Mouse (Mus musculus) liver, embryonic 12.5 days (tissue): ENCODE data around the gene Gm28043. TPM values are rescaled to one million over a fixed set of nuclear protein-coding genes. Genes with fewer than 3 reads are reported as not detected.

Source experiments
- ATAC-seq: fragments of 200-750 bp; cut with Nextera tagmentation; 2 replicates; pipeline ENCODE4 v1.8.0; 2017; ENCODE audit warnings: moderate number of reproducible peaks, mild to moderate bottlenecking, moderate library complexity
- H3K27ac ChIP-seq: fragments of 300-500 bp; sonication (generic); 2 replicates; pipeline ENCODE4 v1.5.1; 2016; ENCODE audit warnings: mild to moderate bottlenecking
- H3K27me3 ChIP-seq: fragments of 300-500 bp; sonication (generic); replicated peaks from 2 replicates; pipeline ENCODE4 v1.6.1; 2016; ENCODE audit warnings: mild to moderate bottlenecking, moderate library complexity
- H3K36me3 ChIP-seq: fragments of 300-500 bp; sonication (generic); 2 replicates; pipeline ENCODE4 v1.6.1; 2016; ENCODE audit warnings: mild to moderate bottlenecking, moderate library complexity
- H3K4me1 ChIP-seq: fragments of 300-500 bp; sonication (generic); 2 replicates; pipeline ENCODE4 v1.6.1; 2016
- H3K4me2 ChIP-seq: fragments of 300-500 bp; sonication (generic); 2 replicates; pipeline ENCODE4 v1.6.1; 2016; ENCODE audit warnings: mild to moderate bottlenecking, moderate library complexity
- H3K4me3 ChIP-seq: fragments of 300-500 bp; sonication (generic); 2 replicates; pipeline ENCODE4 v1.5.1; 2016; ENCODE audit warnings: mild to moderate bottlenecking, moderate library complexity
- H3K9ac ChIP-seq: fragments of 300-500 bp; sonication (generic); 2 replicates; pipeline ENCODE4 v1.6.1; 2016; ENCODE audit warnings: mild to moderate bottlenecking, moderate library complexity
- H3K9me3 ChIP-seq: fragments of 300-500 bp; sonication (generic); replicated peaks from 2 replicates; pipeline ENCODE4 v1.6.1; 2016; ENCODE audit warnings: mild to moderate bottlenecking, moderate library complexity
- WGBS: fragments of 180-500 bp; shearing (Covaris S2); methylation state at CpG from one replicate; pipeline ENCODE4 v1.1.7; 2016; ENCODE audit not compliant: insufficient replicate concordance; 5-methylcytosine and 5-hydroxymethylcytosine counted together
- polyA plus RNA-seq: library from polyadenylated mRNA; unstranded; fragments of >200 nt; fragmentation: Nextera tagmentation; extraction: Ambion mirVana; gene quantifications from 2 replicates; pipeline ENCODE4 v1.2.1, GENCODE M21; 2016

Gene Gm28043
- polyA plus RNA-seq: 1.6 and 1.7 TPM in 2 replicates

DNA sequence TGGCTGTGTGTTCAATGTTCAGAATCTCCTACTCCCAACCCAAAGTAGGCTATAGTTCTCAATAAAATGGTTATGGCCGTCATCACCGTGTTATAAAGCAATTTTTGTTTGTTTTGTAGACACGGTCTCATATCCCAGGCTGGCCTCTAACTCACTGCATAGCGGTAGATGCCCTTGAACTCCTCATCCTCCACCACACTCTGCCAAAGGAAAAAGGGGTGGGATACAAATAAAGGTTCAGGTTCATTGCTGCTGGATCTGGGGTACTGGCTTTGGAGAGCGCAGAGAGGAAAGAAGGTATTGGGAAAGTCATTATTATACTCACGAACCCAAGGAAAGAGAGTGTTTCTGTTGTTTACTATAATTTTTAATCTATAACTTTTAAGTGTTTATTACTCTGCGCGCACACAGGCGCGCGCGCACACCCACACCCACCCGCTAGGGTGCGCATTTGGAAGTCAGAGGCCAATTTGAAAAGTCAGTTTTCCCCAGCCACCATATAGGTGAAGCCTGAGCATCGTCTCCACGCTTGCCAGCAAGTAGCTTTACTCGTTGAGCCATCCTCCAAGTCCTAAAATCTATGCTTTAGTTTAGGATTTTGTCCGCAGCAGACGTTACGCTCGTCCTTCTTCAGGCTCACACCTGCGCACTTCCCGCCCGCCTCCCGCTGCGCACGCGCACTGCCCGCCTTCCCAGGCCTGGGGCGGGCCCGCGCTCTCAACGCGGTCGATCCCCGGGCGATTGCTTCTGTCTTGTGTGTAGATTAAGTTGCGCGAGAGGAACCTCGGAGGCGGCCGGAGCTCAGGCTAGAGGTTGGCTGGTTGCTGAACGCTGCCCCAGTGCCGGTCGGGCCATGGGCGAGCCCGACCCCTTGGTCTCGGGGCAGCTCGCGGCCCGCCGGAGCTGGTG lies at the start of gene Gm28043, which contains the start of gene Rnf8:
Gene Gm28043 (plus strand): TSS at position 762 of the 909 bp plus-strand sequence.
Gene Rnf8 (plus strand): TSS at position 676 of the 909 bp plus-strand sequence.
- H3K27me3 ChIP-seq: no peaks in the 10 kb centered on the region; the same call in 1 of the 2 replicates
- peaks cover 35% of the 10 kb centered on the region for H3K4me1 ChIP-seq
- peak; percentile 93 for ATAC-seq

DNA sequence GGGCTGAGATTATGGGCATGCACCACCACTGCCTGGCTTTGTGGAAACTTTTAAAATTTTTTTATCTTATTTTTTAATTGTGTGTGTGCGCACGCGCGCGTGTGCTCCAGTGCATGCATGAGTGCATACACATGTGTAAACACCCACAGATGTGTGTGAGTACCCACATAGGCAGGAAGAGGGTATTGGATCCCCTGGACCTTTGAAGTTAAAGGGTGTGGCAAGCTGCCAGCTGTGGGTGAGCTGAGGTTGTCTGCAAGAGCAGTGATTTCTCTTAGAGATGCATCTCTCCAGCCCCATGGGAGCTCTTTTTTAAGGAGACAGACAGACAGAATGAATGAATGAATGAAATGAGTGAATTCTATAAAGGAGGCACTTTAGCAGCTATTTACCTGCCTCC lies 49.2 kb upstream of the Gm28043 start:
- ATAC-seq: no peak
- no peak overlapping the region for H3K4me3 ChIP-seq
- H3K36me3 ChIP-seq: peaks cover 42% of the 10 kb centered on the region
- no peak overlapping the region for H3K27ac ChIP-seq
- H3K9ac ChIP-seq: no peak overlapping the region
- no peaks in the 10 kb centered on the region for H3K27me3 ChIP-seq
- WGBS: 98% methylated on average over 5 of the region's 5 CpGs
- H3K9me3 ChIP-seq: no peaks in the 10 kb centered on the region
- H3K4me2 ChIP-seq: no peak overlapping the region
- no peaks in the 10 kb centered on the region for H3K4me1 ChIP-seq

More for the DNA sequence above, at the start of gene Gm28043, which contains the start of gene Rnf8:
- WGBS: 2% methylated on average over 52 of the region's 52 CpGs
- Histone ChIP-seq H3K4me2 (peak within 1 kb of the TSS; percentile 93), H3K9ac (peak within 1 kb of the TSS; percentile 99), H3K4me3 (peak within 1 kb of the TSS; percentile 98), H3K9me3 (no peaks in the 10 kb centered on the region), H3K27ac (peak within 1 kb of the TSS; percentile 95), H3K36me3 (peaks cover 24% of the 10 kb centered on the region)

DNA sequence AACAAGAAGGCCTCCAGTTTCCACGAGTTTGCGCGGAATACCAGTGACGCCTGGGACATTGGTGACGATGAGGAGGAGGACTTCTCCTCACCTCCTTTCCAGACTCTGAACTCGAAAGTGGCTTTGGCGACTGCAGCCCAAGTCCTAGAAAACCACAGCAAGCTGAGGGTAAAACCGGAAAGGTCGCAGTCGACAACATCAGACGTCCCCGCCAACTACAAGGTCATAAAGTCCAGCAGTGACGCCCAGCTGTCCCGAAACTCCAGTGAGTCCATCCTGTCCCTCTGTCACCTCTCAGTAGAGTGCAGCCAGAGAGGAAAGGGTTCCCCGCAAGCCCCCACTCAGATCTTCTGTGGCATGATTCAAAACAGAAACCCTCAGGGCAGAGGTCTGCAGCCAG lies 46.2 kb upstream of the Gm28043 start:
- Histone ChIP-seq H3K27ac (no peak overlapping the region), H3K4me2 (no peak overlapping the region), H3K4me3 (no peak overlapping the region), H3K27me3 (no peaks in the 10 kb centered on the region), H3K9ac (no peak overlapping the region), H3K9me3 (no peaks in the 10 kb centered on the region), H3K4me1 (no peaks in the 10 kb centered on the region), H3K36me3 (peaks cover 70% of the 10 kb centered on the region)
- no peak for ATAC-seq
- 88% methylated on average over 15 of the region's 15 CpGs for WGBS

DNA sequence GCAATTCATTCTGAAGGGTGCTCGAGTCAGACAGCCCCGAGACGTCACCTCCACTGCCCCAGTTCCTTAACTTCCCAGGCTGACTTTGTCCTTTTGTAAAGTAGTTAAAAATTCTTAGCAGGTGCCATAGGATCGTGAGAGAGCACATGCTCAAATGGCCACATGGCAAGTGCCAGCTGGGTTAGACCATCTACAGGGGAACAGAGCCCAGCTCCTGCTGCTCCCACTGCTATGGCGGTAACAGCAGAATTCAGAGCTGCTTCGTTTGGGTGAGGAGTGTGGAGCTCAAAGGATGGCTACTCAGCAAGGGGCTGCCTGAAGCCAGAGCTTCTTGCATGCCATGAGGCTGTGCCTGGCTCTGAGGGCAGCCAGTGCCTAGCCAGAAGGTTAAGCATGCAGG lies 44.8 kb upstream of the Gm28043 start:
- Histone ChIP-seq H3K4me3 (no peak overlapping the region), H3K4me1 (no peaks in the 10 kb centered on the region), H3K9ac (no peak overlapping the region), H3K36me3 (peaks cover 76% of the 10 kb centered on the region), H3K4me2 (no peak overlapping the region), H3K9me3 (no peaks in the 10 kb centered on the region), H3K27me3 (no peaks in the 10 kb centered on the region), H3K27ac (no peak overlapping the region)
- no peak for ATAC-seq
- WGBS: 79% methylated on average over 6 of the region's 6 CpGs

DNA sequence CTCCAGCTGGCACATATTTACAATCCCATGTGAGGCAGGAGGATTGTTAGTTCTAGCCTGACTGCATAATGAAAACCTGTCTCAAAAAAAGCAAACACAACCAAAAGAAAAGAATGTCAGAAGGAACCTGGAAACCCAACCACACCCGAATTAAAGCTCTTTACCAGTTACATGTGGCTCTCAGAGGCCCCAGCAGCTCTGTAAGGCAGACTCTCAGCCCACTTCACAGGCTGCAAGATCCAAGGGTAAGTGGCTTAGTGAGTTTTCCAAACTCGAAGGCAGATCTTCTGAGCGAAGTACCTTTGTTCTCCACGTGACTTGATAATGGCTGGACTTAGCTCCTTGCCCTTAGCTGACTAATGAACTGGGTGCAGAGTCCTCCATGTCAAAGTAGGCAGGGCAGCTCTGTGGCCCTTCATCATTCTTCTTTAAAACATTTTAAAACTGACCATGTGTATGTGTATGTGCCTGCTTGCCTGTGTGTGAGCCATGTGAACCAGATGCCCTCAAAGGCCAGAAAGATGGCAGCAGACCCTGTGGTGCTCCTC lies 35.0 kb upstream of the Gm28043 start:
- 76% methylated on average over 4 of the region's 4 CpGs for WGBS
- H3K4me2 ChIP-seq: no peak overlapping the region
- H3K4me3 ChIP-seq: no peak overlapping the region
- no peak overlapping the region for H3K27ac ChIP-seq
- H3K9ac ChIP-seq: no peak overlapping the region
- no peaks in the 10 kb centered on the region for H3K9me3 ChIP-seq
- peaks cover 43% of the 10 kb centered on the region for H3K4me1 ChIP-seq
- no peaks in the 10 kb centered on the region for H3K27me3 ChIP-seq
- H3K36me3 ChIP-seq: peaks cover 71% of the 10 kb centered on the region
- ATAC-seq: no peak

DNA sequence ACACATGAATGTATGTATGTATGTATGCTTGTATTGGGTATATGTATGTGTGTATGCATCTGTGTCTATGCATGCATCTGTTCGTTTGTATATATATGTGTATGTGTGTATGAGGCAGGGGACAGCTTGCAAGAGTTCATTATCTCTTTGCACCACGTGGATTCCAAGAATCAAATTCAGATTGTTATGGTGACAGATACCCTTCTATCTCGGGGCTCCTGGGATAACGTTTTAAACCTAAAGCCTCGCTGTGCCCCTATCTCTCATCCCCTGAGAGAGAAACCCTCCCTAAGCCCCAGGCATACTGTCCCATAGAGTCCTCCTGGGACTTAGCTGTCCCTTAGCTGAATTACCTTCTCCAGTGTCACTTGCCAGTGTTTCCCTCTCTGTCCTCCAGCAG lies 31.1 kb upstream of the Gm28043 start:
- H3K4me1 ChIP-seq: peaks cover 48% of the 10 kb centered on the region
- H3K36me3 ChIP-seq: peaks cover 47% of the 10 kb centered on the region
- H3K27me3 ChIP-seq: no peaks in the 10 kb centered on the region
- WGBS: 23% methylated on average over 5 of the region's 5 CpGs
- no peak overlapping the region for H3K4me3 ChIP-seq
- H3K4me2 ChIP-seq: peak overlapping the region; percentile 33; the same call in 1 of the 2 replicates
- no peaks in the 10 kb centered on the region for H3K9me3 ChIP-seq
- ATAC-seq: peak; percentile 82
- no peak overlapping the region for H3K9ac ChIP-seq
- H3K27ac ChIP-seq: no peak overlapping the region

DNA sequence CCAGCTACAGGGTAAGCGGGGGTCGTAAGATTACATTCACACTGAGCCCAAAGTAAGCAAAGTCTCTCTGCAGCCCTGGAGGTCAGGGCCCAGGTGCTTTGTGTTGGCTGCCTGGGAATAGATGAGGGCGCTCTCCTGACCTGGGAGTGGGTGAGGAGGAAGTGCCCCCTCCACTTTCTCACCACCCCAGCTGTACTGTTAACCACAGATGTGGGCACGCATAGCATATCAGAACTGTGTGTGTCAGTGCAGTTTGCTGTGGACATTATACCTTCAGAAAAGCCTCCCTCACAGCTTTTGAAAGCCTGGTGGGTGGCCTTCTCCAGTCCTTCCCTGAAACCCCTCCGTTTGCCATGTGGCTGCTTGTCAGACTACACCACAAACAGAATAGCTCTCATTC lies 30.4 kb upstream of the Gm28043 start:
- peaks cover 40% of the 10 kb centered on the region for H3K36me3 ChIP-seq
- peaks cover 46% of the 10 kb centered on the region for H3K4me1 ChIP-seq
- no peak overlapping the region for H3K4me3 ChIP-seq
- WGBS: 64% methylated on average over 5 of the region's 5 CpGs
- ATAC-seq: 0 out of 2 replicates have a peak, but pooled peaks have one; percentile 3
- H3K4me2 ChIP-seq: peak overlapping the region; percentile 33; the same call in 1 of the 2 replicates
- no peaks in the 10 kb centered on the region for H3K27me3 ChIP-seq
- no peak overlapping the region for H3K9ac ChIP-seq
- no peak overlapping the region for H3K27ac ChIP-seq
- no peaks in the 10 kb centered on the region for H3K9me3 ChIP-seq

DNA sequence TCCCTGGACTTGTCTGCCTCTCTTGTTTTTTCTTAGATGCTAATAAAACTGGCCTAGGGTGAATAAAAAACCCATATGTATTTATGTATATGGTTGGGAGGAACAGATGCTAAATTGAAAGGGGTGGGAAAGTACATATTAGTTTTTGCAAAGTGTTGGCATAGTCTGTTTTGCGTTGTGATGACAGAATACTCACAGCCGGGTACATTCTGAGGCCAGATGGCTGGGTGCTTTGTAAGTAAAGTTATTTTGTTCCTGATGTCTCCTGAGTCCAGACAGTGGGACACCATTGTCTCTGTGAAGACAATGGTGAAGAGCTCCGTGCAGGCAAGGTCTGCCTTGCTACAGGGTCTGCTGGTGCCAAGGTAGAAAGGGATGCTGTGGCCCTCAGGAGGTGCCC lies 29.9 kb upstream of the Gm28043 start:
- H3K27me3 ChIP-seq: no peaks in the 10 kb centered on the region
- WGBS: 76% methylated on average over 3 of the region's 3 CpGs

DNA sequence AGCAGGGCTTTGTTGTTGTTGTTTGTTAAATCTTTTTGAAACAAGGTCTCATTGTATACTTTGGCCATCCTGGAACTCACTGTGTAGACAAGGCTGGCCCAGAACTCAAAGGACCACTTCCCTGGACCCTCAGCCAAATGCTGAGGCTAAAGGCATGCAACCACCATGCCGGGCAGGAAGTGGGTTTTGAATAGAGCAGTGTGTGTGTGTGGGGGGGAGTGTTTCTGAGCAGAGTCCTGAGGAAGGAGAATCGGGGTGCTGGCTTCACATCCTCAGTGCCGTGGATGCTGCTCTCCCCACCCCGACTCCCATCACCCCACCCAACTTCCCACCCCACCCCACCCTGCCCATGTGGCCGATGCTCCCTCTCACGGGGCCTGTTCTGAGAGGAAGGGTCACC lies 29.2 kb upstream of the Gm28043 start:
- Histone ChIP-seq H3K9ac (no peak overlapping the region), H3K4me3 (no peak overlapping the region), H3K4me1 (peaks cover 35% of the 10 kb centered on the region), H3K27me3 (no peaks in the 10 kb centered on the region), H3K36me3 (peaks cover 29% of the 10 kb centered on the region), H3K9me3 (no peaks in the 10 kb centered on the region), H3K4me2 (no peak overlapping the region), H3K27ac (no peak overlapping the region)
- no peak for ATAC-seq
- 56% methylated on average over 6 of the region's 6 CpGs for WGBS

More for the DNA sequence above, 29.9 kb upstream of the Gm28043 start:
- no peaks in the 10 kb centered on the region for H3K9me3 ChIP-seq
- H3K9ac ChIP-seq: no peak overlapping the region
- no peak for ATAC-seq
- no peak overlapping the region for H3K4me3 ChIP-seq
- H3K4me1 ChIP-seq: peaks cover 42% of the 10 kb centered on the region
- peaks cover 35% of the 10 kb centered on the region for H3K36me3 ChIP-seq
- no peak overlapping the region for H3K27ac ChIP-seq
- H3K4me2 ChIP-seq: no peak overlapping the region

DNA sequence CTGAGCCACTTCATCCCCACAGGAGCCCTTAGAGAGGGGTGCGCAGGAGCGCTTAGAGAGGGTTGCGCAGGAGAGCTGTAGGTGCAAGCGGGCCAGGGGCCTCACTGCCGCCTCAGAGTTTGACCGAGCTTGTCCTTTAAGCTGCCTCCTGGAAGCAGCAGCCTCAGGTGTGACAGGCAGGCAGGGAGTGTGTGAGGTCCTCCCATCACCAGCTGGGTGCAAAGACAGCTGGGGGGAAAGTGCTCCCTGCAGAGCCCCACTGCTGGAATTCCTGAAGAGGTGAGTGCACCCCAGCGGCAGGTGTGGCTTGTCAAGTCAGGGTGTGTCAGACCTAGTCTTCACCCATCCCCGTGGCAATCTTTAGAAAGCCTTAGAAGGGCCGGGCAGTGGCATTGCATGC lies 27.8 kb upstream of the Gm28043 start:
- Histone ChIP-seq H3K4me3 (no peak overlapping the region), H3K9ac (no peak overlapping the region), H3K36me3 (peaks cover 19% of the 10 kb centered on the region; the same call in 1 of the 2 replicates), H3K9me3 (no peaks in the 10 kb centered on the region), H3K27ac (no peak overlapping the region), H3K4me1 (peaks cover 24% of the 10 kb centered on the region), H3K27me3 (no peaks in the 10 kb centered on the region), H3K4me2 (no peak overlapping the region)
- no peak for ATAC-seq
- 79% methylated on average over 9 of the region's 9 CpGs for WGBS

DNA sequence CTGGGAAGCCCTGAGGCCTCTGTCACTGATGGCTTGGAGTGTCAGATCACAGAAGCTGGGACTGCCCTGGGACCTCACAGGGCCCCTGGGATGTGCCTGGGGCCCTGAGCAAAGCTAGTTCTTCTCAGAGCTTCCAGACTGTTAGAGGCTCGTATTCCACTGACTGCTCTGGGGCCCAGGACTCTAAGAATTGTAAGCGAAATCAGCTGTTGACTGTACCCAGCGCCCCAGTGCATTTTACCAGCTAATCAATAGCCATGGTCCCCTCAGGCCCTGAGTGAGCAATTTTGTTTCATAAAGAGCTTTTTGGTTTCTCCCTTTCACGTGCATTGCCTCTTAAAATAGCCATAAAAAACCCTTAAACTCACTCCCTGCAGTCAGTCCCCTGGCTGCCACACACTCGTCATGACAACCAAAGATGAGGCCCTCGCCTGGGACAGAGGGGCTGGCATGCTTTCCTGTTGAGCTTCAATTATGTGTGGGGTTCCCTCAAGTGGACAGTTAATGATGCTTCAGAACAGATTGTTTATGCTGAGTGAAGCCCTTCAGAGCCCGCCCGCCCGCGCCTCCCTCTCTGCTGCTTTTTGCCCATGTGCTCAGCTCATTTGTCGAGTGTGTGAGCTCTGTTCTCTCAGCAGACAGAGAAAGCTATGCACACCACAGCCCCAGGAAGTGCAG lies 25.3 kb upstream of the Gm28043 start:
- no peaks in the 10 kb centered on the region for H3K9me3 ChIP-seq
- H3K4me1 ChIP-seq: peaks cover 8% of the 10 kb centered on the region
- H3K36me3 ChIP-seq: peaks cover 10% of the 10 kb centered on the region
- ATAC-seq: no peak
- H3K4me3 ChIP-seq: no peak overlapping the region
- H3K27ac ChIP-seq: no peak overlapping the region
- WGBS: 76% methylated on average over 11 of the region's 11 CpGs
- no peak overlapping the region for H3K9ac ChIP-seq
- H3K4me2 ChIP-seq: no peak overlapping the region
- H3K27me3 ChIP-seq: no peaks in the 10 kb centered on the region
